19 mouse cellular contexts compared by ENCODE assay signal in genomic region chr11:117183299-117183698, GRCm38 (mm10).
"Had no signal": no experiment of that assay in that cellular context is flagged by ENCODE, and none has a peak within 500 bp of the region (broad histone marks: within the 10 kb centered on the region; RNA-seq: fewer than 3 reads in every experiment).

No protein-coding gene starts in this region.

- H3K9ac ChIP-seq: liver, embryonic 13.5 days; neural tube, embryonic 13.5 days; stomach, embryonic 15.5 days had no signal

- H3K4me1 ChIP-seq: liver, embryonic 13.5 days had no signal

- H3K9me3 ChIP-seq: stomach, embryonic 15.5 days had no signal

- H3K27me3 ChIP-seq: neural tube, embryonic 13.5 days; stomach, embryonic 15.5 days had no signal

- H3K27ac ChIP-seq: layer of hippocampus, adult 2 months; left cerebral cortex, adult 2 months; liver, embryonic 13.5 days; midbrain, embryonic 10.5 days; neural tube, embryonic 13.5 days; stomach, embryonic 15.5 days had no signal

- DNase-seq: kidney, adult 18-20 months; kidney, adult 9 months; kidney, postnatal 14 days; kidney, postnatal 4 days; layer of hippocampus, postnatal 36 days; liver, embryonic 13.5 days; lung, adult 2 months; lung, postnatal 36 days; midbrain, embryonic 14.5 days; retina, postnatal 1 day; right cerebral cortex, postnatal 25 days; spleen, adult 18-20 months; thymus, postnatal 25 days had no signal

- H3K4me3 ChIP-seq: layer of hippocampus, adult 2 months; left cerebral cortex, adult 2 months; liver, embryonic 13.5 days; megakaryocyte, embryonic 14.5 days; midbrain, embryonic 10.5 days; neural tube, embryonic 13.5 days; stomach, embryonic 15.5 days had no signal

- H3K4me2 ChIP-seq: liver, embryonic 13.5 days; neural tube, embryonic 13.5 days; stomach, embryonic 15.5 days had no signal

- H3K36me3 ChIP-seq: liver, embryonic 13.5 days; midbrain, embryonic 10.5 days; neural tube, embryonic 13.5 days; stomach, embryonic 15.5 days had no signal
